Mouse (Mus musculus): ENCODE data around the gene Ifng. TPM values are rescaled to one million over a fixed set of nuclear protein-coding genes. Genes with fewer than 3 reads are reported as not detected.

Gene Ifng
- polyA plus RNA-seq (2021; fragmentation: Nextera tagmentation), result not detected in 2 replicates
- long read RNA-seq, experiment 1, result 0 reads
- long read RNA-seq, experiment 2, result 0 reads

GRCm38 (mm10) chr10:118440742-118441240 is at the start of gene Ifng:
Ifng (plus strand) TSS chr10:118441046.

Other genes with a start within 250 kb of the Ifng start
- gene Il22, start 236.1 kb upstream of the Ifng start, polyA plus RNA-seq (2021; fragmentation: Nextera tagmentation), result 0.23 and 0.39 TPM in 2 replicates
- gene Gm32717, start 200.3 kb upstream of the Ifng start, polyA plus RNA-seq (2021; fragmentation: Nextera tagmentation), result not detected in 2 replicates
- gene Gm32802, start 182.4 kb upstream of the Ifng start, polyA plus RNA-seq (2021; fragmentation: Nextera tagmentation), result not detected in 2 replicates
- gene Iltifb, start 146.0 kb upstream of the Ifng start, polyA plus RNA-seq (2021; fragmentation: Nextera tagmentation), result 0.41 and 0.59 TPM in 2 replicates
- gene Gm9040, start 114.1 kb upstream of the Ifng start, polyA plus RNA-seq (2021; fragmentation: Nextera tagmentation), result not detected in 2 replicates
- gene Gm9044, start 108.6 kb upstream of the Ifng start, polyA plus RNA-seq (2021; fragmentation: Nextera tagmentation), result not detected in 2 replicates
- gene Gm9045, start 103.2 kb upstream of the Ifng start, polyA plus RNA-seq (2021; fragmentation: Nextera tagmentation), result not detected in 2 replicates
- not detected in 2 replicates for gene Gm9046, start 97.8 kb upstream of the Ifng start, polyA plus RNA-seq (2021; fragmentation: Nextera tagmentation)
- gene Gm9048, start 92.4 kb upstream of the Ifng start, polyA plus RNA-seq (2021; fragmentation: Nextera tagmentation), result not detected in 2 replicates
- not detected in 2 replicates for gene Gm9049, start 86.9 kb upstream of the Ifng start, polyA plus RNA-seq (2021; fragmentation: Nextera tagmentation)